Mouse (Mus musculus) liver, embryonic 15.5 days (tissue): ENCODE data around the gene Il1f10. TPM values are rescaled to one million over a fixed set of nuclear protein-coding genes. Genes with fewer than 3 reads are reported as not detected.
A peak's percentile ranks its signal among the peaks of the same experiment; 100 is the strongest.

Experiments
- ATAC-seq: fragments of 200-750 bp; cut with Nextera tagmentation; 2 replicates; pipeline ENCODE4 v1.8.0; 2017; ENCODE audit warnings: moderate number of reproducible peaks, mild to moderate bottlenecking, moderate library complexity; ENCODE audit not compliant: insufficient read depth
- H3K27ac ChIP-seq: fragments of 300-500 bp; sonication (generic); replicated peaks from 2 replicates; pipeline ENCODE4 v1.5.1; 2015; ENCODE audit warnings: mild to moderate bottlenecking, inconsistent platforms
- H3K27me3 ChIP-seq: fragments of 300-500 bp; sonication (generic); 2 replicates; pipeline ENCODE4 v1.6.1; 2015; ENCODE audit warnings: mild to moderate bottlenecking, inconsistent platforms
- H3K36me3 ChIP-seq: fragments of 300-500 bp; sonication (generic); replicated peaks from 2 replicates; pipeline ENCODE4 v1.6.1; 2015; ENCODE audit warnings: moderate library complexity, mild to moderate bottlenecking, inconsistent platforms
- H3K4me1 ChIP-seq: fragments of 300-500 bp; sonication (generic); replicated peaks from 2 replicates; pipeline ENCODE4 v1.6.1; 2015; ENCODE audit warnings: inconsistent platforms
- H3K4me2 ChIP-seq: fragments of 300-500 bp; sonication (generic); 2 replicates; pipeline ENCODE4 v1.6.1; 2015; ENCODE audit warnings: moderate library complexity, mild to moderate bottlenecking, inconsistent platforms
- H3K4me3 ChIP-seq: fragments of 300-500 bp; sonication (generic); replicated peaks from 2 replicates; pipeline ENCODE4 v1.5.1; 2015; ENCODE audit warnings: mild to moderate bottlenecking, inconsistent platforms
- H3K9ac ChIP-seq: fragments of 300-500 bp; sonication (generic); 2 replicates; pipeline ENCODE4 v1.6.1; 2015; ENCODE audit warnings: moderate library complexity, mild to moderate bottlenecking, inconsistent platforms
- H3K9me3 ChIP-seq: fragments of 300-500 bp; sonication (generic); replicated peaks from 2 replicates; pipeline ENCODE4 v1.6.1; 2016; ENCODE audit warnings: inconsistent platforms
- WGBS: fragments of 180-500 bp; shearing (Covaris S2); methylation state at CpG from one replicate; pipeline ENCODE4 v1.1.7; 2015; ENCODE audit warnings: mixed read lengths; ENCODE audit not compliant: insufficient replicate concordance; 5-methylcytosine and 5-hydroxymethylcytosine counted together
- polyA plus RNA-seq: library from polyadenylated mRNA; unstranded; fragments of >200 nt; fragmentation: Nextera tagmentation; extraction: Ambion mirVana; gene quantifications from 2 replicates; pipeline ENCODE4 v1.2.1, GENCODE M21; 2015

Gene Il1f10
- not detected in 2 replicates for polyA plus RNA-seq

GRCm38 (mm10) chr2:24290896-24291295 is at the start of gene Il1f10:
Gene Il1f10, plus strand, starts transcription at chr2:24291196.
- WGBS, result 57% methylated on average over 5 of the region's 5 CpGs
- ATAC-seq, result no peak
- H3K4me3 ChIP-seq, result no peak within 1 kb of the TSS
- H3K9me3 ChIP-seq, result no peaks in the 10 kb centered on the region
- H3K4me2 ChIP-seq, result no peak within 1 kb of the TSS
- no peaks in the 10 kb centered on the region for H3K27me3 ChIP-seq
- H3K4me1 ChIP-seq, result no peaks in the 10 kb centered on the region
- H3K9ac ChIP-seq, result no peak within 1 kb of the TSS
- no peaks in the 10 kb centered on the region for H3K36me3 ChIP-seq
- no peak within 1 kb of the TSS for H3K27ac ChIP-seq

DNA sequence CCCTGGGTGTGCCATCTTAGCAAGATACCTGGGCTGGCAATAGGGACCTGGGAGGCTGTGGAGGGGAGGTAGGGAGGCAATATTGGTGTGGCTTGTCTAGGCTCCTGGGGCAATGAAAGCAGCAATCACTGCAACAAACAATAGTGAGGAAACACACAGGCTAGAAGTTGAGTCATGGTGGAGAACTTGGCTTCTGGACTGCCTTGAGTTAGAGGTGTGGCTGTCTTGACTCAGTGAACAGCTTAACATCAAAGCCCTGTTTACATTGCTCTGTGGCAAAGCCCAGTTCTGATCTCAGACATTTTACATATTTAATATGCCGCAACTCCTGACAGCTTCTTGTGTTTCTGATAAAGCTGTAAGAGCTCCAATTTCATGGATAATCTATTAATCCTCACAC is 23.5 kb upstream of the Il1f10 start:
- 57% methylated on average over 1 of the region's 1 CpGs for WGBS
- no peak for ATAC-seq

GRCm38 (mm10) chr2:24273619-24274018 is 17.4 kb upstream of the Il1f10 start:
- no peaks in the 10 kb centered on the region for H3K27me3 ChIP-seq
- H3K9ac ChIP-seq, result no peak overlapping the region
- H3K4me1 ChIP-seq, result no peaks in the 10 kb centered on the region
- no peaks in the 10 kb centered on the region for H3K36me3 ChIP-seq
- H3K4me3 ChIP-seq, result no peak overlapping the region
- ATAC-seq, result no peak
- WGBS, result 60% methylated on average over 2 of the region's 2 CpGs
- H3K27ac ChIP-seq, result no peak overlapping the region
- H3K4me2 ChIP-seq, result no peak overlapping the region
- no peaks in the 10 kb centered on the region for H3K9me3 ChIP-seq

More for the DNA sequence above, 23.5 kb upstream of the Il1f10 start:
- Histone ChIP-seq H3K9me3 (no peaks in the 10 kb centered on the region), H3K4me1 (no peaks in the 10 kb centered on the region), H3K4me3 (no peak overlapping the region), H3K36me3 (no peaks in the 10 kb centered on the region), H3K27ac (no peak overlapping the region), H3K9ac (no peak overlapping the region), H3K27me3 (no peaks in the 10 kb centered on the region), H3K4me2 (no peak overlapping the region)

GRCm38 (mm10) chr2:24275146-24275545 is 15.8 kb upstream of the Il1f10 start:
- no peaks in the 10 kb centered on the region for H3K27me3 ChIP-seq
- no peaks in the 10 kb centered on the region for H3K36me3 ChIP-seq
- H3K9me3 ChIP-seq, result no peaks in the 10 kb centered on the region
- H3K4me2 ChIP-seq, result no peak overlapping the region
- no peaks in the 10 kb centered on the region for H3K4me1 ChIP-seq
- ATAC-seq, result no peak
- H3K4me3 ChIP-seq, result no peak overlapping the region
- H3K9ac ChIP-seq, result no peak overlapping the region
- no peak overlapping the region for H3K27ac ChIP-seq
- 20% methylated on average over 1 of the region's 1 CpGs for WGBS

- no peaks in the 10 kb centered on the region for H3K27me3 ChIP-seq
- no peaks in the 10 kb centered on the region for H3K36me3 ChIP-seq
- no peaks in the 10 kb centered on the region for H3K9me3 ChIP-seq
- H3K4me1 ChIP-seq, result no peaks in the 10 kb centered on the region
- H3K9ac ChIP-seq, result no peak within 1 kb of the TSS
- H3K27ac ChIP-seq, result no peak within 1 kb of the TSS
- no peak within 1 kb of the TSS for H3K4me3 ChIP-seq
- no peak within 1 kb of the TSS for H3K4me2 ChIP-seq
- ATAC-seq, result no peak
These were observed 14.3 kb upstream of the Il1f10 start, which contains the start of gene Il1f5 for GRCm38 (mm10) chr2:24276654-24277053. Gene Il1f5, plus strand, starts transcription at chr2:24276954.

DNA sequence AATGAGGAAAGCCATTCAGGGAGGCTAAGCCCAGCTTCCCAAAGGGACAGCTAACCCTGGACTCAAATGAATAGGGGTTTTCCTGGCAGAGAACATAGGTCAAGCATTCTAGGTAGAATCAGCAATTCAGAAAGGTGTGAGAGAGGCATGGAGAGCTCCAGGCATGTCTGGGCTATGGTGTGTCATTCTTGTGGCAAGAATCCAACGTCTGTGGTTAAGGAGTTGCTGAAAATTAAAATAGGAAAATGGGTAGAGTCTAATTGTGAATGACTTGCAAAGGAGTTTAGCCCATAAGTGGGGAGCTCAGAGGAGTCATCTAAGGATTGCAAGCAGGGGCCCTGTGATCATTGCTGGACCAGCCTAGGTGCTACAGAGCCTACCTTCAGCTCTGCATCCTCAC is 3.6 kb downstream of the Il1f10 start:
- H3K9me3 ChIP-seq, result no peaks in the 10 kb centered on the region
- 23% methylated on average over 1 of the region's 1 CpGs for WGBS
- no peaks in the 10 kb centered on the region for H3K4me1 ChIP-seq
- H3K27ac ChIP-seq, result no peak overlapping the region
- no peak overlapping the region for H3K9ac ChIP-seq
- H3K36me3 ChIP-seq, result no peaks in the 10 kb centered on the region
- ATAC-seq, result no peak
- H3K4me2 ChIP-seq, result no peak overlapping the region
- H3K27me3 ChIP-seq, result no peaks in the 10 kb centered on the region
- H3K4me3 ChIP-seq, result no peak overlapping the region

- no peak for ATAC-seq
- Histone ChIP-seq H3K4me3 (no peak overlapping the region), H3K27me3 (no peaks in the 10 kb centered on the region), H3K9me3 (no peaks in the 10 kb centered on the region), H3K27ac (no peak overlapping the region), H3K4me1 (no peaks in the 10 kb centered on the region), H3K4me2 (no peak overlapping the region), H3K9ac (no peak overlapping the region), H3K36me3 (no peaks in the 10 kb centered on the region)
- WGBS, result 8% methylated on average over 3 of the region's 3 CpGs
These were observed 5.8 kb downstream of the Il1f10 start for GRCm38 (mm10) chr2:24296837-24297236.

GRCm38 (mm10) chr2:24311302-24312001 is 20.5 kb downstream of the Il1f10 start:
- peak overlapping the region; percentile 65 for H3K27ac ChIP-seq

DNA sequence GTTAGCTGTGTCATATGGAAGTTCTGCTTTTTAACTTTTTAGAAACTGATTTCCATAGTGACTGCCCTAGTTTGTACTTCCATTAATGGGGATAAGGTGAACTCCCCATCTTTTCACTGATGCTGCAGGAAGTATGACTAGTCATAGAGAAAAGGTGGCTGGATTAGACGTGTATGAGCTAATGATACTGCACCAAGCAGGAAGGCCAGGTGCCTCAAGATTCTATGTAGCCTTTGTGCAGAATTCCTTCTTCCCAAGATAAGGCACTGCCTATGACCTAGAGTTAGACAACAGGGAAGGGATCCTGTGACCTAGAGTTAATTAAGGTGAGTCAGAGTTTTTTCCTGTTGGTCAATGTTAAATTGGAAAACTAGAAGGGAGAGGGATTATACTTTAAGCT is 25.9 kb downstream of the Il1f10 start:
- no peak overlapping the region for H3K4me3 ChIP-seq
- no peak overlapping the region for H3K4me2 ChIP-seq
- no peak for ATAC-seq
- H3K27me3 ChIP-seq, result no peaks in the 10 kb centered on the region
- 45% methylated on average over 1 of the region's 1 CpGs for WGBS
- H3K9me3 ChIP-seq, result no peaks in the 10 kb centered on the region
- H3K27ac ChIP-seq, result no peak overlapping the region
- no peak overlapping the region for H3K9ac ChIP-seq
- H3K36me3 ChIP-seq, result no peaks in the 10 kb centered on the region
- H3K4me1 ChIP-seq, result no peaks in the 10 kb centered on the region

More at GRCm38 (mm10) chr2:24311302-24312001, 20.5 kb downstream of the Il1f10 start:
- peak; percentile 89 for ATAC-seq
- Histone ChIP-seq H3K4me1 (no peaks in the 10 kb centered on the region), H3K36me3 (no peaks in the 10 kb centered on the region), H3K4me3 (no peak overlapping the region), H3K9me3 (no peaks in the 10 kb centered on the region), H3K27me3 (no peaks in the 10 kb centered on the region), H3K4me2 (no peak overlapping the region), H3K9ac (no peak overlapping the region)
- 35% methylated on average over 6 of the region's 6 CpGs for WGBS

GRCm38 (mm10) chr2:24317919-24318598 is 27.1 kb downstream of the Il1f10 start:
- Histone ChIP-seq H3K4me1 (no peaks in the 10 kb centered on the region), H3K27me3 (no peaks in the 10 kb centered on the region), H3K4me2 (no peak overlapping the region), H3K27ac (no peak overlapping the region), H3K9me3 (no peaks in the 10 kb centered on the region), H3K36me3 (no peaks in the 10 kb centered on the region), H3K9ac (no peak overlapping the region), H3K4me3 (no peak overlapping the region)
- no peak for ATAC-seq
- 40% methylated on average over 4 of the region's 4 CpGs for WGBS

DNA sequence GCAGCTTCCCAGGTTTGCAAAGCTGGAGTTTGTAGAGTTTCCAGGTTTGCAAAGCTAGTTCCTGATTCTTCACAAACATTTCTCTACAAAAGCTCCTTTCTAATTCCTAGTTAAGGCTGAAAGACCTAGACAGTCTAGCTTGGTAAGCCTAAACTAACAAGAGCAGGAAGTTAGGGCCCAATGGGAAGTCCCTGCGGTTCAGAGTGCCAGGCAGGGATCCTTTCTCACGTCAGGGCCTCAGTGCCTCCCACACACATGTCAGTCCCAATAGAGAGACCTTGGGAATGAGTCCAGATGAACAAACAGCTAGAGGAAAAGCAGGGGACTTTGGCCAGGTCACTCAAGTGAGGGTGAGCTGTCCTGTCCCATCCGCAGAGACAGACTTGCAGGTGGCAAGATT is 44.3 kb downstream of the Il1f10 start:
- peak; percentile 87 for ATAC-seq
- 34% methylated on average over 3 of the region's 3 CpGs for WGBS
- peak overlapping the region; percentile 51; the same call in 1 of the 2 replicates for H3K27ac ChIP-seq

More for the DNA sequence above, 44.3 kb downstream of the Il1f10 start:
- Histone ChIP-seq H3K9me3 (no peaks in the 10 kb centered on the region), H3K4me2 (no peak overlapping the region), H3K27me3 (no peaks in the 10 kb centered on the region), H3K9ac (no peak overlapping the region), H3K4me3 (no peak overlapping the region), H3K36me3 (no peaks in the 10 kb centered on the region), H3K4me1 (0 out of 2 replicates have a peak, but pooled peaks cover 9% of the 10 kb centered on the region)
